Mouse (Mus musculus) limb, embryonic 13.5 days (tissue): Measurements from ENCODE around the gene Fcrla. TPM values are rescaled to one million over a fixed set of nuclear protein-coding genes. Genes with fewer than 3 reads are reported as not detected.
A peak's percentile ranks its signal among the peaks of the same experiment; 100 is the strongest.

Experiments
- ATAC-seq: fragments of 200-750 bp; cut with Nextera tagmentation; 2 replicates; pipeline ENCODE4 v1.8.0; 2017; ENCODE audit warnings: low read depth, moderate number of reproducible peaks, moderate TSS enrichment; ENCODE audit not compliant: low FRiP score
- H3K27ac ChIP-seq: fragments of 300-500 bp; sonication (generic); 2 replicates; pipeline ENCODE4 v1.5.1; 2015; ENCODE audit warnings: inconsistent platforms, mild to moderate bottlenecking, moderate library complexity
- H3K27me3 ChIP-seq: fragments of 300-500 bp; sonication (generic); 2 replicates; pipeline ENCODE4 v1.6.1; 2015; ENCODE audit warnings: mild to moderate bottlenecking, inconsistent platforms
- H3K36me3 ChIP-seq: fragments of 300-500 bp; sonication (generic); 2 replicates; pipeline ENCODE4 v1.6.1; 2015; ENCODE audit warnings: inconsistent platforms, mild to moderate bottlenecking, moderate library complexity
- H3K4me1 ChIP-seq: fragments of 300-500 bp; sonication (generic); 2 replicates; pipeline ENCODE4 v1.6.1; 2015; ENCODE audit warnings: inconsistent platforms
- H3K4me2 ChIP-seq: fragments of 300-500 bp; sonication (generic); replicated peaks from 2 replicates; pipeline ENCODE4 v1.6.1; 2015; ENCODE audit warnings: inconsistent platforms, mild to moderate bottlenecking, moderate library complexity
- H3K4me3 ChIP-seq: fragments of 300-500 bp; sonication (generic); 2 replicates; pipeline ENCODE4 v1.5.1; 2015; ENCODE audit warnings: moderate library complexity, mild to moderate bottlenecking, inconsistent platforms
- H3K9ac ChIP-seq: fragments of 300-500 bp; sonication (generic); 2 replicates; pipeline ENCODE4 v1.6.1; 2015; ENCODE audit warnings: mild to moderate bottlenecking, inconsistent platforms
- H3K9me3 ChIP-seq: fragments of 300-500 bp; sonication (generic); 2 replicates; pipeline ENCODE4 v1.6.1; 2016; ENCODE audit warnings: inconsistent platforms
- WGBS: fragments of 180-500 bp; shearing (Covaris S2); methylation state at CpG from one replicate; pipeline ENCODE4 v1.1.7; 2015; 5-methylcytosine and 5-hydroxymethylcytosine counted together
- polyA plus RNA-seq: library from polyadenylated mRNA; unstranded; fragments of >200 nt; fragmentation: Nextera tagmentation; extraction: Ambion mirVana; gene quantifications from 2 replicates; pipeline ENCODE4 v1.2.1, GENCODE M21; 2015

Fcrla gene
- polyA plus RNA-seq, 1 experiment from 2014 or later = not detected

DNA sequence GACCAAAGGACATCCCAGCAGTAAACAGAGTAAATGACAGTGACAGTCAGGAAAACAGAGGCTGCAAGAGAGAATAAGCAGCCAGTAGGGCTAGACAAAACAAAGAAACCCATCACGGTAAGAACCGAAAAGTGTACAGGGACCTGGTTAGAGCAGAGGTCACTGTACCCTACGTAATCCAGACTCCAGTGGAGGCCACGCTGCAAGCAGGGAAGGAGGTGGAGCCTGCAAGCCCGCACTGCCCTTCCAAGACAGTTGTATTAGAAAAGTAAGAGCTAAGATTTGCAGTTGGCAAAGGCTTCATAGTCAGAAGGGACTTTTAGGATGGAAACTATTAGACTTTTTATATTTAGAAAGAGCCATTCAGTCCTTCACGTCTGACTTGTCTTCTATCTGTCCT, 442 bp downstream of the Fcrla start:
- Histone ChIP-seq H3K9me3 (no peaks in the 10 kb centered on the region), H3K4me2 (no peak overlapping the region), H3K4me1 (no peaks in the 10 kb centered on the region), H3K4me3 (no peak overlapping the region), H3K9ac (no peak overlapping the region), H3K27ac (no peak overlapping the region), H3K36me3 (no peaks in the 10 kb centered on the region), H3K27me3 (no peaks in the 10 kb centered on the region)
- 54% methylated on average over 6 of the region's 6 CpGs for WGBS
- no peak for ATAC-seq

GRCm38 (mm10) chr1:170924485-170924884, 2.9 kb downstream of the Fcrla start:
- no peaks in the 10 kb centered on the region; the same call in 1 of the 2 replicates for H3K9me3 ChIP-seq
- no peaks in the 10 kb centered on the region for H3K4me1 ChIP-seq
- H3K27ac ChIP-seq = no peak overlapping the region
- H3K4me3 ChIP-seq = no peak overlapping the region
- no peaks in the 10 kb centered on the region for H3K27me3 ChIP-seq
- no peak overlapping the region for H3K4me2 ChIP-seq
- no peaks in the 10 kb centered on the region for H3K36me3 ChIP-seq
- no peak overlapping the region for H3K9ac ChIP-seq
- ATAC-seq = no peak
- WGBS = 83% methylated on average over 6 of the region's 6 CpGs

DNA sequence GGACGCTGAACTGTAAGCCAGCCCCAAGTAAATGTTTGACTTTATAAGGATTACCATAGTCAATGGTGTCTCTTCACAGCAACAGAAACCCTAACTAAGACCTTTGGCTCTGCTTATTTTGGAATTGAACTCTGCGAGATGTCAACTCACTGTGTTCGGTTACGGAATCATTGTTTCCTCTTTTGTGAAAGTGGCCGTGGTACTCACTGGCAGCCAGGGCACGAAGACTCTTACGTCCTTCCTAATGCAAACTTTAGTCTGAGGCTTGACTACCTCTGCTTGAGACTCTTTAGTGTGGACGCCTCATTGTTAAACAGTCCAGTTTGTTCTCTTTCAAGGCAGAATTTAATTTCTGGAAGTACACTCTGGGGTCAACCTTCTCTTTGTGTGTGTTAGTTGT, 8.1 kb downstream of the Fcrla start:
- H3K4me2 ChIP-seq = no peak overlapping the region
- 89% methylated on average over 8 of the region's 8 CpGs for WGBS
- no peak for ATAC-seq

GRCm38 (mm10) chr1:170915657-170916056, 11.7 kb downstream of the Fcrla start:
- Histone ChIP-seq H3K4me3 (no peak overlapping the region), H3K27me3 (peaks cover 11% of the 10 kb centered on the region; the same call in 1 of the 2 replicates), H3K9ac (0 out of 2 replicates have a peak overlapping the region, but pooled peaks have one; percentile 8), H3K9me3 (no peaks in the 10 kb centered on the region; the same call in 1 of the 2 replicates), H3K4me2 (no peak overlapping the region), H3K4me1 (no peaks in the 10 kb centered on the region), H3K36me3 (no peaks in the 10 kb centered on the region), H3K27ac (no peak overlapping the region)
- ATAC-seq = no peak
- 70% methylated on average over 5 of the region's 5 CpGs for WGBS

More for the DNA sequence above, 8.1 kb downstream of the Fcrla start:
- no peak overlapping the region for H3K4me3 ChIP-seq
- H3K9me3 ChIP-seq = no peaks in the 10 kb centered on the region; the same call in 1 of the 2 replicates
- no peaks in the 10 kb centered on the region for H3K27me3 ChIP-seq
- H3K9ac ChIP-seq = no peak overlapping the region
- no peaks in the 10 kb centered on the region for H3K36me3 ChIP-seq
- H3K27ac ChIP-seq = no peak overlapping the region
- no peaks in the 10 kb centered on the region for H3K4me1 ChIP-seq

- WGBS = 76% methylated on average over 5 of the region's 5 CpGs
Measured at GRCm38 (mm10) chr1:170912891-170913615, 14.3 kb downstream of the Fcrla start, which contains the start of gene Fcrlb. Fcrlb (minus strand) TSS chr1:170912941.

GRCm38 (mm10) chr1:170911907-170912660, 15.3 kb downstream of the Fcrla start:
- Histone ChIP-seq H3K27me3 (peaks cover 46% of the 10 kb centered on the region), H3K4me1 (peaks cover 14% of the 10 kb centered on the region), H3K4me2 (no peak overlapping the region), H3K36me3 (no peaks in the 10 kb centered on the region), H3K27ac (no peak overlapping the region), H3K9ac (no peak overlapping the region), H3K9me3 (no peaks in the 10 kb centered on the region), H3K4me3 (no peak overlapping the region)
- WGBS = 85% methylated on average over 11 of the region's 11 CpGs
- ATAC-seq = no peak

More at GRCm38 (mm10) chr1:170912891-170913615, 14.3 kb downstream of the Fcrla start, which contains the start of gene Fcrlb:
- Histone ChIP-seq H3K9me3 (no peaks in the 10 kb centered on the region), H3K27me3 (peaks cover 37% of the 10 kb centered on the region), H3K27ac (no peak within 1 kb of the TSS), H3K36me3 (no peaks in the 10 kb centered on the region), H3K4me1 (peaks cover 7% of the 10 kb centered on the region), H3K4me3 (no peak within 1 kb of the TSS), H3K9ac (no peak within 1 kb of the TSS), H3K4me2 (no peak within 1 kb of the TSS)
- ATAC-seq = no peak

GRCm38 (mm10) chr1:170908341-170908740, 19.0 kb downstream of the Fcrla start:
- Histone ChIP-seq H3K4me3 (peak overlapping the region; percentile 48), H3K27me3 (peaks cover 71% of the 10 kb centered on the region), H3K36me3 (no peaks in the 10 kb centered on the region), H3K9ac (peak overlapping the region; percentile 62), H3K27ac (no peak overlapping the region), H3K4me2 (peak overlapping the region; percentile 97), H3K9me3 (no peaks in the 10 kb centered on the region), H3K4me1 (peaks cover 14% of the 10 kb centered on the region)
- 0 out of 2 replicates have a peak, but pooled peaks have one; percentile 13 for ATAC-seq
- WGBS = 6% methylated on average over 21 of the region's 21 CpGs

GRCm38 (mm10) chr1:170907456-170908191, 19.8 kb downstream of the Fcrla start:
- Histone ChIP-seq H3K4me3 (peak overlapping the region; percentile 48), H3K27me3 (peaks cover 71% of the 10 kb centered on the region), H3K4me1 (peaks cover 14% of the 10 kb centered on the region), H3K4me2 (peak overlapping the region; percentile 97), H3K27ac (no peak overlapping the region), H3K36me3 (no peaks in the 10 kb centered on the region), H3K9ac (peak overlapping the region; percentile 62), H3K9me3 (no peaks in the 10 kb centered on the region)
- ATAC-seq = peak; percentile 76
- WGBS = under 1% methylated on average over 69 of the region's 71 CpGs

DNA sequence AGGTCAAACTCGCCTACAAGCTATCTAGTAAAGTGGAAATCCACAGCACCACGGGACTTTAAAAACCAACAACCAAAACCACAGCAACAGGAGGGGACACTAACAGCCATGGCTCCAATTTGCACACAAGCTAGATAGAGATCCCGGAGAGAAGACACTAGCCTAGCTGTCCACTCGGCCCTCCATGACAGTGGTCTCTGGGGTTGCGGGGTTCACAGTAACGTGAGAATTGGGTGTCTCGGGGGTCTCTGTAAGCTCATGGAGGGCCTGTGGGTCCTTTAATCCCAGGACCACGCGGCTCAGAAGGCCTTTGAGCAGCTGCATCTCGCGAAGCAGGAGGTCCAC, 20.3 kb downstream of the Fcrla start:
- no peaks in the 10 kb centered on the region for H3K9me3 ChIP-seq
- WGBS = 16% methylated on average over 11 of the region's 11 CpGs
- peaks cover 14% of the 10 kb centered on the region for H3K4me1 ChIP-seq
- ATAC-seq = no peak
- H3K4me2 ChIP-seq = peak overlapping the region; percentile 97
- peak overlapping the region; percentile 62; the same call in 1 of the 2 replicates for H3K9ac ChIP-seq
- peak overlapping the region; percentile 48 for H3K4me3 ChIP-seq
- no peak overlapping the region for H3K27ac ChIP-seq
- H3K36me3 ChIP-seq = no peaks in the 10 kb centered on the region
- peaks cover 74% of the 10 kb centered on the region for H3K27me3 ChIP-seq

DNA sequence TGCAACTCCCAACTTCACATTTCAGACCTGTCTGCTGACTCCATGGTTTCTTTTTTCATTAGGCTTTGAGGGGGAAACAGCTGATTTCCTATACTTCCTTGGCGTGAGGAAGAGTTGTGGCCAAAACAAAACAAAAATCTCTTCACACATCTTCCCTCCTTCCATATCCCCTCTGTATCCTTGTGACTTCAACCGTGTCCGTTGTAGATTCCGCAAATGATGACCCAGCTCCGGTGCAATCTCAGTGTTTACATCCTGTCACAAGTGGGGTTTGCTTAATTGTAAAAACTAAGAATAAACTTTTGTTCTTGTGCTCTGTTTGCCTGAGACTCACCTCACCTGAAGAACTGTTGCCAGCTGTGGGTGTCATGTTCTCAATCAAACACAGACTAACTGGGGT, 23.9 kb downstream of the Fcrla start:
- no peak for ATAC-seq
- WGBS = 72% methylated on average over 5 of the region's 5 CpGs
- Histone ChIP-seq H3K36me3 (no peaks in the 10 kb centered on the region), H3K27me3 (peaks cover 58% of the 10 kb centered on the region), H3K9me3 (no peaks in the 10 kb centered on the region), H3K4me1 (peaks cover 11% of the 10 kb centered on the region), H3K4me2 (no peak overlapping the region), H3K9ac (no peak overlapping the region), H3K27ac (no peak overlapping the region), H3K4me3 (no peak overlapping the region)

DNA sequence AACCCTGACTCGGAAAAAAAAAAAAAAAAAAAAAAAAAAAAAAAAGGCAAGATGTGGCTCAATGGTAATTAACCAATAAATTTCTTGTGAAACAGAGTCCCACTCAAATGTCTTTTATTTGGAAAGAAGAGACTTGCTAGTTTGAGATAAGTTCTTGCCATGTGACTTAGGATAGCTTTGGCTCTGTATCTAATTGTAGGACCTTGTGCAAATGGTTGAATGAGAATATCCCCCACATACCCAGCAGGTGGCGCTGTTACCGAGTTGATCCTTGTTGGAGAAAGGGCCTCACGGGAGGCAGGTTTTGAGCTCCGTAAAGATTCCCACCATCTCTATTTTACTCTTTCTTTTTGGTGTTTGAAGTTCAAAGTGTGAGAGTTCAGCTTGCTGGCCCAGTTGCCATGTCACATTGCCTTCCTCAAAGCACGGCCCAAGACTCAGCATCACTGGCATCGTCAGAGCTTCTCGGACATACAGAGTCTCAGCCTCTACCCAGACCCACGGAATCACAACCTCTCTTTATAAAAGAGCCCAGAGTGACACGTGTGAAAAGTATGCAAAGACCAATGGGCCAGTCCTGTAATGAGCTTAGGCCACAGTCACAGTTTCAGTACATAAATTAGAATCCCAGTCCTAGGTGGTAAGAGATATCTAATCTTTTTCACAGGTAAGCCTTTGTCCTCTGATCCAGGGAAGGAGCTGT, 25.7 kb downstream of the Fcrla start:
- ATAC-seq = no peak
- Histone ChIP-seq H3K4me1 (no peaks in the 10 kb centered on the region; the same call in 1 of the 2 replicates), H3K36me3 (no peaks in the 10 kb centered on the region), H3K27ac (no peak overlapping the region), H3K27me3 (peaks cover 44% of the 10 kb centered on the region), H3K9ac (no peak overlapping the region), H3K4me2 (peak overlapping the region; percentile 34; the same call in 1 of the 2 replicates), H3K4me3 (0 out of 2 replicates have a peak overlapping the region, but pooled peaks have one; percentile 10), H3K9me3 (no peaks in the 10 kb centered on the region; the same call in 1 of the 2 replicates)
- 29% methylated on average over 10 of the region's 10 CpGs for WGBS
